Mouse (Mus musculus) liver, embryonic 12.5 days (tissue): ENCODE data around the gene Card19. TPM values are rescaled to one million over a fixed set of nuclear protein-coding genes. Genes with fewer than 3 reads are reported as not detected.
A peak's percentile ranks its signal among the peaks of the same experiment; 100 is the strongest.

Experiments used
- ATAC-seq: fragments of 200-750 bp; cut with Nextera tagmentation; 2 replicates; pipeline ENCODE4 v1.8.0; 2017; ENCODE audit warnings: moderate number of reproducible peaks, mild to moderate bottlenecking, moderate library complexity
- H3K27ac ChIP-seq: fragments of 300-500 bp; sonication (generic); 2 replicates; pipeline ENCODE4 v1.5.1; 2016; ENCODE audit warnings: mild to moderate bottlenecking
- H3K27me3 ChIP-seq: fragments of 300-500 bp; sonication (generic); replicated peaks from 2 replicates; pipeline ENCODE4 v1.6.1; 2016; ENCODE audit warnings: mild to moderate bottlenecking, moderate library complexity
- H3K36me3 ChIP-seq: fragments of 300-500 bp; sonication (generic); 2 replicates; pipeline ENCODE4 v1.6.1; 2016; ENCODE audit warnings: mild to moderate bottlenecking, moderate library complexity
- H3K4me1 ChIP-seq: fragments of 300-500 bp; sonication (generic); 2 replicates; pipeline ENCODE4 v1.6.1; 2016
- H3K4me2 ChIP-seq: fragments of 300-500 bp; sonication (generic); 2 replicates; pipeline ENCODE4 v1.6.1; 2016; ENCODE audit warnings: mild to moderate bottlenecking, moderate library complexity
- H3K4me3 ChIP-seq: fragments of 300-500 bp; sonication (generic); 2 replicates; pipeline ENCODE4 v1.5.1; 2016; ENCODE audit warnings: mild to moderate bottlenecking, moderate library complexity
- H3K9ac ChIP-seq: fragments of 300-500 bp; sonication (generic); 2 replicates; pipeline ENCODE4 v1.6.1; 2016; ENCODE audit warnings: mild to moderate bottlenecking, moderate library complexity
- H3K9me3 ChIP-seq: fragments of 300-500 bp; sonication (generic); replicated peaks from 2 replicates; pipeline ENCODE4 v1.6.1; 2016; ENCODE audit warnings: mild to moderate bottlenecking, moderate library complexity
- WGBS: fragments of 180-500 bp; shearing (Covaris S2); methylation state at CpG from one replicate; pipeline ENCODE4 v1.1.7; 2016; ENCODE audit not compliant: insufficient replicate concordance; 5-methylcytosine and 5-hydroxymethylcytosine counted together
- polyA plus RNA-seq: library from polyadenylated mRNA; unstranded; fragments of >200 nt; fragmentation: Nextera tagmentation; extraction: Ambion mirVana; gene quantifications from 2 replicates; pipeline ENCODE4 v1.2.1, GENCODE M21; 2016

The Card19 gene
- polyA plus RNA-seq, 1 experiment from 2014 or later: 17.0 TPM

- H3K27ac ChIP-seq: peak overlapping the region; percentile 49
- no peak overlapping the region for H3K4me3 ChIP-seq
- H3K4me1 ChIP-seq: peaks cover 70% of the 10 kb centered on the region
- no peak for ATAC-seq
- H3K9me3 ChIP-seq: no peaks in the 10 kb centered on the region
- no peaks in the 10 kb centered on the region for H3K27me3 ChIP-seq
- peak overlapping the region; percentile 99 for H3K4me2 ChIP-seq
- 0 out of 2 replicates have a peak overlapping the region, but pooled peaks have one; percentile 29 for H3K9ac ChIP-seq
- H3K36me3 ChIP-seq: peaks cover 15% of the 10 kb centered on the region
- 50% methylated on average over 7 of the region's 7 CpGs for WGBS
Observed at GRCm38 (mm10) chr13:49190876-49191672, 24.8 kb downstream of the Card19 start.

DNA sequence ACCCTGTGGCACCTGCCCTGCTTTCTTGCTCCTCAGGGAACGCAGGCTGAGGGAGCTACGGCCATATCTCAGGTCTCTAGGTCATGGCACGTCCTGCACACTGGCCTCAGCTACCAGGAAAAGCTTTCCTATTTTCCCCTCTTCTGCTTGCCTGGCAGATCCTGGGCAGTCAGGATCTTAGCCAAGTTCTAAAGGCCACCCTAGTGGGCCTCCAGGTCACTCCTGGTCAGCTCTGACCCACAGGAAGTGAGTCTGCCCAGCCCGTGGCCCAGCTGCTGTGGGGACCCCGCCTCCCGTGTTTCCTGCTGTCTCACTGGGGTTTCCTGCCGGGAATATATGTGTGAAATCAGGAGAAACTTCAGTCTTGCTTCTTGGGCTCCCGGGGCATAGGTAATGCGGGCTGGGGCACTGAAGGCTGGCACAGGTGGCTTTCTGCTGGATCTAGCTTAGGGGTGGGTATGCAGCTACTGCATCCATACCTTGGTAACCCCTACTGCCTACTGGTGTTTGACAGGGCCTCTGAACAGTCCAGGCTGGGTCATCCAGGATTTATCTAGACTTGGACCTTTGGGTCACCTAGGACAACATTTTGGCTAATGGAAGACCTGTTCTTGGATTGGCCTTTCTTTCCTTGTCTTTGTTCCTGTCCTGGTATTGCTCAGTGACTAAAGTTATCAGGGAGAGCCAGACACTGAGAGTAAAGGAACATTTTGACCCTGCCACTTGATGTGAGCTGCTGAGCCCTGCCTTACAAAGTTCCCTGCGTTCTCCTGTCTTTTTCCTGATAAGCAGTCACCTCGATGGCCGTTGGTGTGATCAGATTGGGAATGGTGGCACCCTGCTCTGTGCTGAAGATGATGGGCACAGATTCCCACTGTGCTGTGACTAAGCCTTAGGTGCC is 25.6 kb downstream of the Card19 start:
- H3K4me2 ChIP-seq: peak overlapping the region; percentile 99
- no peak overlapping the region for H3K4me3 ChIP-seq
- no peaks in the 10 kb centered on the region for H3K9me3 ChIP-seq
- peak overlapping the region; percentile 7; the same call in 1 of the 2 replicates for H3K27ac ChIP-seq
- no peak for ATAC-seq
- 0 out of 2 replicates have a peak overlapping the region, but pooled peaks have one; percentile 10 for H3K9ac ChIP-seq
- no peaks in the 10 kb centered on the region for H3K27me3 ChIP-seq
- peaks cover 62% of the 10 kb centered on the region for H3K4me1 ChIP-seq
- 35% methylated on average over 12 of the region's 12 CpGs for WGBS
- peaks cover 6% of the 10 kb centered on the region for H3K36me3 ChIP-seq

DNA sequence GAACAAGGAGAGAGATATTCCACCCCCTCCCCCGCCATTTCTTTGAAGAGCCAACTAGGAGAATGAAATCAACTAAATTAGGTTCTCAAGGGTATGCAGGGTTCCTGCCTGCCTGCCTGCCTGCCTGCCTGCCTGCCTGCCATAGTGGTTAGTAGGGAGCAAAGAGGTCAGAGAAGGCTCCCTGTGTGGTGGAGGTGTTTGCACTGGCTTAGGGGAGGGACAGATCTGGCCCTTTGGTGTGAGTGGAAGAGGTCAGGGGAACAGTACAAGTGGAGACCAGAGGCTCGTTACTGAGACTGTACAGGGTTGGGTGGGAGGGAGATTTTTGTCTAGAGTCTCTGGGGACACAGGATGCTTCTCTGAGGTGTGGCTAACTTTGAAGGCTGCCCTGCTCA is 26.9 kb downstream of the Card19 start:
- Histone ChIP-seq H3K9ac (no peak overlapping the region), H3K36me3 (no peaks in the 10 kb centered on the region), H3K9me3 (no peaks in the 10 kb centered on the region), H3K4me1 (peaks cover 62% of the 10 kb centered on the region), H3K4me3 (no peak overlapping the region), H3K4me2 (peak overlapping the region; percentile 99), H3K27me3 (no peaks in the 10 kb centered on the region), H3K27ac (peak overlapping the region; percentile 57; the same call in 1 of the 2 replicates)
- no peak for ATAC-seq
- 46% methylated on average over 2 of the region's 2 CpGs for WGBS

DNA sequence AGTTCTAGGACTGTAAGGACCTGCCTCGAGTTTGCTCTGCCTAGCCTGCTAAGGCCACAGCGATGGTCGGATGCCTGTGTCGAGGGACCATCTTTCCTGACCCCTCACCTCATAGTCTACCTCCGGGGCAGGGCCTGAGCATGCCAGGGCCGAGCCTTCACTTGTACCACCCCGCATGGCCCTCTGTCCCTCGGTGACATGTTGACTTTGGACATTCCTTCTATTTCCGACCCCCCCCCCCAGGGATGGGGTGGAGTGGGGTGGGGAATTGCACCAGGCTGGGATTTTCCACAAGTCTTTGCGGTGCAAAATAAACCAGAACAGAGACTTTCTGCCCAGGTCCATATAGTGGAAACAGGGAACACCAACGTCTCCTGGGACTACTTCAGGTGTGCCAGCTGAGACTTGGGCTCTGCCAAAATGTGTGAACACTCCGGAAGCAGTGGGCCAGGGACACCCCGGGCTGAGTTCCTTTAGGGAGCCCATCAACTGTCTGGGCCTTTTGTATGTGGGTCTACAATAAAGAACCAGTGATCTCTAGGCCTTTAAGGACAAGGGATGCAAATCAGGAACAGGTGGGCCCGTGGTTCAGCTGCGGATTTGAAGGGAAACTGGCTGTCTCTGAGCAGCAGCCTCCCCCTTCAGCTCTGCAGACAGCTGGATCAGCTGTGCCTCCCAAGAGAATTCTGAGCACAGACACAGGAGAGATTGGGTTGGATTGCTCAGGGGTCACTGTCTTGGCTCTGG is 27.4 kb downstream of the Card19 start:
- H3K4me1 ChIP-seq: peaks cover 64% of the 10 kb centered on the region
- peak overlapping the region; percentile 76 for H3K27ac ChIP-seq
- no peak for ATAC-seq
- WGBS: 17% methylated on average over 15 of the region's 15 CpGs
- no peaks in the 10 kb centered on the region for H3K36me3 ChIP-seq
- H3K9ac ChIP-seq: peak overlapping the region; percentile 83
- H3K4me2 ChIP-seq: peak overlapping the region; percentile 99
- H3K27me3 ChIP-seq: no peaks in the 10 kb centered on the region
- no peaks in the 10 kb centered on the region for H3K9me3 ChIP-seq
- peak overlapping the region; percentile 81 for H3K4me3 ChIP-seq

GRCm38 (mm10) chr13:49187288-49188218 is 28.3 kb downstream of the Card19 start, which contains the start of gene Ninj1:
Gene Ninj1, plus strand, starts transcription at chr13:49187485.
- H3K27me3 ChIP-seq: no peaks in the 10 kb centered on the region

GRCm38 (mm10) chr13:49186798-49187287 is 29.0 kb downstream of the Card19 start:
- no peaks in the 10 kb centered on the region for H3K27me3 ChIP-seq
- 20% methylated on average over 11 of the region's 11 CpGs for WGBS
- peak overlapping the region; percentile 81 for H3K4me3 ChIP-seq
- H3K36me3 ChIP-seq: no peaks in the 10 kb centered on the region
- peak; percentile 25 for ATAC-seq
- peak overlapping the region; percentile 76 for H3K27ac ChIP-seq
- peaks cover 59% of the 10 kb centered on the region for H3K4me1 ChIP-seq
- H3K9ac ChIP-seq: peak overlapping the region; percentile 59
- no peaks in the 10 kb centered on the region for H3K9me3 ChIP-seq
- peak overlapping the region; percentile 99 for H3K4me2 ChIP-seq

More at GRCm38 (mm10) chr13:49187288-49188218, 28.3 kb downstream of the Card19 start, which contains the start of gene Ninj1:
- H3K9me3 ChIP-seq: no peaks in the 10 kb centered on the region
- H3K4me1 ChIP-seq: peaks cover 66% of the 10 kb centered on the region
- H3K4me2 ChIP-seq: peak within 1 kb of the TSS; percentile 99
- H3K9ac ChIP-seq: peak within 1 kb of the TSS; percentile 83
- no peaks in the 10 kb centered on the region for H3K36me3 ChIP-seq
- ATAC-seq: peak; percentile 88
- H3K27ac ChIP-seq: peak within 1 kb of the TSS; percentile 76
- WGBS: 1% methylated on average over 73 of the region's 87 CpGs
- peak within 1 kb of the TSS; percentile 81 for H3K4me3 ChIP-seq

- Histone ChIP-seq H3K4me1 (peaks cover 34% of the 10 kb centered on the region), H3K27me3 (no peaks in the 10 kb centered on the region), H3K36me3 (no peaks in the 10 kb centered on the region), H3K27ac (no peak overlapping the region), H3K4me2 (no peak overlapping the region), H3K9me3 (no peaks in the 10 kb centered on the region), H3K4me3 (no peak overlapping the region), H3K9ac (no peak overlapping the region)
- no peak for ATAC-seq
- WGBS: 45% methylated on average over 5 of the region's 5 CpGs
Observed at GRCm38 (mm10) chr13:49183646-49184045, 32.2 kb downstream of the Card19 start.

- Histone ChIP-seq H3K9me3 (no peaks in the 10 kb centered on the region), H3K36me3 (no peaks in the 10 kb centered on the region), H3K27me3 (no peaks in the 10 kb centered on the region), H3K4me2 (no peak overlapping the region), H3K4me3 (no peak overlapping the region), H3K9ac (no peak overlapping the region), H3K4me1 (peaks cover 29% of the 10 kb centered on the region), H3K27ac (no peak overlapping the region)
- ATAC-seq: no peak
- WGBS: 44% methylated on average over 5 of the region's 5 CpGs
Observed at GRCm38 (mm10) chr13:49183161-49183560, 32.7 kb downstream of the Card19 start.

- Histone ChIP-seq H3K4me1 (peaks cover 15% of the 10 kb centered on the region), H3K27ac (no peak overlapping the region), H3K9me3 (no peaks in the 10 kb centered on the region), H3K27me3 (no peaks in the 10 kb centered on the region), H3K4me2 (no peak overlapping the region), H3K36me3 (no peaks in the 10 kb centered on the region), H3K9ac (no peak overlapping the region), H3K4me3 (no peak overlapping the region)
- ATAC-seq: no peak
- 72% methylated on average over 3 of the region's 3 CpGs for WGBS
Observed at GRCm38 (mm10) chr13:49181411-49181984, 34.3 kb downstream of the Card19 start.

- ATAC-seq: no peak
- H3K36me3 ChIP-seq: no peaks in the 10 kb centered on the region
- no peak overlapping the region for H3K27ac ChIP-seq
- H3K4me2 ChIP-seq: no peak overlapping the region
- 6% methylated on average over 1 of the region's 1 CpGs for WGBS
- no peaks in the 10 kb centered on the region for H3K27me3 ChIP-seq
- H3K9me3 ChIP-seq: no peaks in the 10 kb centered on the region
- H3K9ac ChIP-seq: no peak overlapping the region
- H3K4me1 ChIP-seq: peaks cover 12% of the 10 kb centered on the region; the same call in 1 of the 2 replicates
- H3K4me3 ChIP-seq: no peak overlapping the region
Observed at GRCm38 (mm10) chr13:49180691-49181090, 35.1 kb downstream of the Card19 start.
